Mouse (Mus musculus) liver, postnatal 0 days (tissue): ENCODE results near the gene Oip5. TPM values are rescaled to one million over a fixed set of nuclear protein-coding genes. Genes with fewer than 3 reads are reported as not detected.
"Not testable (repeated sequence)": the region's sequence is repeated elsewhere in the genome, so short reads cannot be mapped to it uniquely, and the experiment has no call there.

Experiments used
- ATAC-seq: fragments of 200-750 bp; cut with Nextera tagmentation; 2 replicates; pipeline ENCODE4 v1.8.0; 2017; ENCODE audit warnings: mild to moderate bottlenecking, moderate library complexity
- DNase-seq: peaks from one replicate; pipeline ENCODE4 v3.0.0-alpha.2; 2016
- H3K27ac ChIP-seq: fragments of 300-500 bp; sonication (generic); 2 replicates; pipeline ENCODE4 v1.5.1; 2014; ENCODE audit warnings: antibody characterized with exemption, moderate library complexity, mild to moderate bottlenecking, low read depth
- H3K27me3 ChIP-seq: fragments of 300-500 bp; sonication (generic); 2 replicates; pipeline ENCODE4 v1.6.1; 2014; ENCODE audit warnings: low read length, control low read depth, mixed read lengths; ENCODE audit not compliant: insufficient read depth
- H3K36me3 ChIP-seq: fragments of 300-500 bp; sonication (generic); replicated peaks from 2 replicates; pipeline ENCODE4 v1.6.1; 2014; ENCODE audit warnings: mild to moderate bottlenecking, control low read depth, low read length, moderate library complexity, mixed read lengths; ENCODE audit not compliant: insufficient read depth
- H3K4me1 ChIP-seq: fragments of 300-500 bp; sonication (generic); 2 replicates; pipeline ENCODE4 v1.6.1; 2014; ENCODE audit warnings: antibody characterized with exemption, mild to moderate bottlenecking, control low read depth; ENCODE audit not compliant: insufficient read depth
- H3K4me2 ChIP-seq: fragments of 300-500 bp; sonication (generic); 2 replicates; pipeline ENCODE4 v1.6.1; 2014; ENCODE audit warnings: low read depth, mild to moderate bottlenecking, low read length, moderate library complexity, mixed read lengths
- H3K4me3 ChIP-seq: fragments of 300-500 bp; sonication (generic); 2 replicates; pipeline ENCODE4 v1.5.1; 2014; ENCODE audit warnings: low read depth, low read length
- H3K9ac ChIP-seq: fragments of 300-500 bp; sonication (generic); replicated peaks from 2 replicates; pipeline ENCODE4 v1.6.1; 2014; ENCODE audit warnings: mild to moderate bottlenecking, moderate library complexity
- H3K9me3 ChIP-seq: fragments of 300-500 bp; sonication (generic); 2 replicates; pipeline ENCODE4 v1.6.1; 2016; ENCODE audit warnings: mild to moderate bottlenecking, control low read depth, low read length, mixed read lengths
- CTCF ChIP-seq: sonication (generic); IDR thresholded peaks from 2 replicates; pipeline ENCODE4 v1.5.1; 2016; ENCODE audit warnings: antibody characterized with exemption, low read depth
- EP300 ChIP-seq: IDR thresholded peaks from 2 replicates; pipeline ENCODE4 v1.6.1; 2016; ENCODE audit warnings: antibody characterized with exemption, low read depth, mild to moderate bottlenecking
- WGBS: fragments of 180-500 bp; shearing (Covaris S2); extraction: QIAGEN DNeasy Blood & Tissue Kit; methylation state at CpG from one replicate; pipeline ENCODE4 v1.1.7; 2014; ENCODE audit not compliant: insufficient replicate concordance; 5-methylcytosine and 5-hydroxymethylcytosine counted together
- polyA plus RNA-seq: library from polyadenylated mRNA; unstranded; fragments of >200 nt; fragmentation: Nextera tagmentation; extraction: Ambion mirVana; gene quantifications from 2 replicates; pipeline ENCODE4 v1.2.1, GENCODE M21; 2015

Oip5 gene
- polyA plus RNA-seq, 1 experiment from 2014 or later = 16.5 TPM

- peaks cover 62% of the 10 kb centered on the region for H3K36me3 ChIP-seq
- WGBS = 55% methylated on average over 2 of the region's 2 CpGs
- peak overlapping the region; percentile 81 for H3K27ac ChIP-seq
- no peaks in the 10 kb centered on the region for H3K27me3 ChIP-seq
- DNase-seq (no peak), ATAC-seq (no peak)
- H3K4me3 ChIP-seq = no peak overlapping the region
- H3K4me2 ChIP-seq = peak overlapping the region; percentile 1
- peaks cover 19% of the 10 kb centered on the region for H3K4me1 ChIP-seq
- no peaks in the 10 kb centered on the region for H3K9me3 ChIP-seq
- TF ChIP-seq CTCF (no peak), EP300 (peak; percentile 68)
- no peak overlapping the region for H3K9ac ChIP-seq
These were observed 14.4 kb downstream of the Oip5 start for GRCm38 (mm10) chr2:119603909-119604308.

DNA sequence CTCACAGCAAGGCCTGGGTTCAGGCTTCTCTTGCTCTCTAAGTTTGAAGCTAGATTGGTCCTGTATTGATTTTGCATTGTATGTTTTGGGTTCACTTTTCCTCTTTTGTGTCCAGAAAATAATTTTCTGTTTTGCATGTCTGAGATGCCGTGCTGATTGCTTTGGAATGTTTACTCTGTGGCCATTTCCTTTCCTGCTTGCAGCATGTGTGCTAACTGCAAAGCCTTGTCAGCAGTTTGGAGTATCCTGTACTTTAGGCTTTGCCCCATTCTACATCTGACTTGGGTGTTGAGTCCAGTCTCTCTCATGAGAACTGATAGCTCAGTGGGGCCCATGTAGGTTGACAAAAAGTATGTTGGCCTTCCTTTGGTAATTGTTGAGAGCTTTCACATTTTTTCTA is 15.8 kb downstream of the Oip5 start:
- 39% methylated on average over 1 of the region's 1 CpGs for WGBS
- Histone ChIP-seq H3K4me3 (no peak overlapping the region), H3K4me1 (peaks cover 22% of the 10 kb centered on the region), H3K4me2 (0 out of 2 replicates have a peak overlapping the region, but pooled peaks have one; percentile 7), H3K27me3 (no peaks in the 10 kb centered on the region), H3K27ac (peak overlapping the region; percentile 81; the same call in 1 of the 2 replicates), H3K9ac (no peak overlapping the region), H3K36me3 (peaks cover 61% of the 10 kb centered on the region), H3K9me3 (no peaks in the 10 kb centered on the region)
- TF ChIP-seq CTCF (no peak), EP300 (no peak)
- no peak for ATAC-seq
- no peak for DNase-seq

DNA sequence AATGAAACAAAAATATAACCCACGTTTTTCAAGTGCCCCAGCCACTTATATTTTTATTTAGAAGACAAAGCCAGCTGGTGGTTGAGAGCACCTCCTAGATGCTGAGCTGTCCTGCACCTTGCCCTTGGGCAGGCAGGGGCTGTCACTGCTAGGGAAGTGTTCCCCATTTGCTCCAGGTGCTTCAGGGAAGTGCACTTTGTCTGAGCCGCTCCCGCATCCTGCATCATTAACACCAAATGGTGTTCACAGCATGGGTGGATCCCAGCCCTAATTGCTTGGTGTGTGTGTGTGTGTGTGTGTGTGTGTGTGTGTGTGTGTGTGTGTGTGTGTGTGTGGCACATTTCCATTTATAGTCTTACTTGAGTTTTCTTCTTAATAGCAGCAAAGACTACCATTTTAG is 16.7 kb downstream of the Oip5 start:
- Histone ChIP-seq H3K36me3 (peaks cover 61% of the 10 kb centered on the region), H3K4me2 (peak overlapping the region; percentile 18), H3K4me1 (peaks cover 18% of the 10 kb centered on the region)
- whole genome bisulfite sequencing = 72% methylated on average over 3 of the region's 3 CpGs
- not testable (repeated sequence) for H3K9ac ChIP-seq, H3K9me3 ChIP-seq, H3K27ac ChIP-seq, H3K4me3 ChIP-seq, H3K27me3 ChIP-seq, ATAC-seq, DNase-seq

DNA sequence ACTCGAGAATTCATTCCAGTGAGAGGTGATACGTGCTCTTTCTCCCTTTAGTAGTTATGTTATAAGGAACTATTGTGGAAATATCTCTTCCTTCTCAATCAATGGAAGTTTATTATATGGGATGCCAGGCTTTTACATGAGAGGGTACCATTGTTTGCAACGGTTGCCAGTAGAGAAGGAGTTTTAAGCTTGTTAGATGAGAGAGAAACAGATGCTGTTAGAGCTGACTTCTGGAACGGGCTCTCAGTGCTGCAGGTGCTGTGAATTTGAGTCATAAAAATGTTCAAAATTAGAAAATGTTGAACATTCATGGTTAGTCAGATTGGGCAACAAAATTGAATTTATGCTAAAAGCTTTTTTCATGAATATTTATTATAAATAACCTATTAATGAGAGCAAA is 17.2 kb downstream of the Oip5 start:
- TF ChIP-seq CTCF (no peak), EP300 (no peak)
- WGBS = 90% methylated on average over 4 of the region's 4 CpGs
- no peaks in the 10 kb centered on the region for H3K27me3 ChIP-seq
- ATAC-seq (no peak), DNase-seq (no peak)
- H3K4me2 ChIP-seq = peak overlapping the region; percentile 18; the same call in 1 of the 2 replicates
- H3K4me3 ChIP-seq = no peak overlapping the region
- no peak overlapping the region for H3K9ac ChIP-seq
- peaks cover 18% of the 10 kb centered on the region for H3K4me1 ChIP-seq
- no peak overlapping the region for H3K27ac ChIP-seq
- H3K36me3 ChIP-seq = peaks cover 65% of the 10 kb centered on the region
- H3K9me3 ChIP-seq = no peaks in the 10 kb centered on the region

GRCm38 (mm10) chr2:119596781-119597330 is 21.4 kb downstream of the Oip5 start:
- no peak for TF ChIP-seq CTCF
- no peak for TF ChIP-seq EP300
- H3K4me1 ChIP-seq = peaks cover 10% of the 10 kb centered on the region
- H3K4me2 ChIP-seq = no peak overlapping the region
- 72% methylated on average over 8 of the region's 8 CpGs for WGBS
- ATAC-seq (no peak), DNase-seq (no peak)
- H3K27ac ChIP-seq = no peak overlapping the region
- H3K36me3 ChIP-seq = peaks cover 42% of the 10 kb centered on the region
- no peaks in the 10 kb centered on the region for H3K9me3 ChIP-seq
- H3K9ac ChIP-seq = no peak overlapping the region
- H3K27me3 ChIP-seq = no peaks in the 10 kb centered on the region
- peak overlapping the region; percentile 90 for H3K4me3 ChIP-seq

DNA sequence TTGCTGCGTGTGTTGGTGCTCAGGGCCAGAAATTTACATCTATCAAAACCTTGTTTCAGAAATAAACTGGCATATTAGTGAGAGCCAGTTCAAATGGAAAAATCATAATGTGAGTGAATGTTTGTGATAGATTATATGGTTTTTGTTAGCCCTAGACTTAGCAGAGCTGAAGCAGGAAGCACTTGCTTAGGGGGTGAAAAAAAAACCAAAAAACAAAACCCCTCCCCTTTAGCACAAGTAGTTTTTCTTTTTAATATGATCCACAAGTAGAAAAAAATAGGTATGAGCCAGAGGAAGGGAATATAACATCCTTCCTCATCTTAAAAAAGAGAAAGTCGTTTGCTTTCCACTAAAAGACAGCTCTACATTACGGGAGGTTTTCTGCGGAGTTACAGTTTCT is 23.0 kb downstream of the Oip5 start:
- Histone ChIP-seq H3K4me1 (peaks cover 10% of the 10 kb centered on the region), H3K9ac (peak overlapping the region; percentile 98), H3K4me3 (peak overlapping the region; percentile 90), H3K27ac (peak overlapping the region; percentile 97), H3K27me3 (no peaks in the 10 kb centered on the region), H3K36me3 (peaks cover 35% of the 10 kb centered on the region), H3K9me3 (no peaks in the 10 kb centered on the region), H3K4me2 (peak overlapping the region; percentile 70)
- no peak for TF ChIP-seq CTCF
- TF ChIP-seq EP300 = no peak
- WGBS = 32% methylated on average over 4 of the region's 4 CpGs
- ATAC-seq (no peak), DNase-seq (no peak)
